Mouse (Mus musculus) ES-E14 (cell line): ENCODE data around the gene Gm5771.

Experiments
- MAFK ChIP-seq: IDR thresholded peaks from 2 replicates; pipeline ENCODE4 v1.6.1; 2014; ENCODE audit warnings: mild to moderate bottlenecking, low read depth, low read length, inconsistent platforms; ENCODE audit not compliant: insufficient read depth
- ZNF384 ChIP-seq: IDR thresholded peaks from 2 replicates; pipeline ENCODE4 v1.6.1; 2012; ENCODE audit warnings: low read depth, low read length, inconsistent platforms

- TF ChIP-seq MAFK (no peak), ZNF384 (no peak)
Observed at GRCm38 (mm10) chr6:41386781-41387180, 5.4 kb upstream of the Gm5771 start.
